Mouse (Mus musculus) forebrain, embryonic 14.5 days (tissue): ENCODE measurements around the gene Fscn2. TPM values are rescaled to one million over a fixed set of nuclear protein-coding genes. Genes with fewer than 3 reads are reported as not detected.

Source experiments
- ATAC-seq: fragments of 200-750 bp; cut with Nextera tagmentation; 2 replicates; pipeline ENCODE4 v1.8.0; 2017; ENCODE audit warnings: mild to moderate bottlenecking, moderate library complexity
- DNase-seq: peaks from one replicate; pipeline ENCODE4 v3.0.0-alpha.2; 2015; ENCODE audit warnings: low spot score
- H3K27ac ChIP-seq: fragments of 300-500 bp; sonication (generic); 2 replicates; pipeline ENCODE4 v1.5.1; 2014; ENCODE audit warnings: low read depth, mild to moderate bottlenecking, control low read depth, low read length, moderate library complexity
- H3K27me3 ChIP-seq: fragments of 300-500 bp; sonication (generic); replicated peaks from 2 replicates; pipeline ENCODE4 v1.6.1; 2014; ENCODE audit warnings: low read length, control low read depth, mixed read lengths; ENCODE audit not compliant: control insufficient read depth, insufficient read depth
- H3K36me3 ChIP-seq: fragments of 300-500 bp; sonication (generic); 2 replicates; pipeline ENCODE4 v1.6.1; 2014; ENCODE audit warnings: low read length, control low read depth; ENCODE audit not compliant: control insufficient read depth, insufficient read depth
- H3K4me1 ChIP-seq: fragments of 300-500 bp; sonication (generic); 2 replicates; pipeline ENCODE4 v1.6.1; 2014; ENCODE audit warnings: antibody characterized with exemption, low read length, control low read depth; ENCODE audit not compliant: control insufficient read depth, insufficient read depth
- H3K4me2 ChIP-seq: fragments of 300-500 bp; sonication (generic); 2 replicates; pipeline ENCODE4 v1.6.1; 2014; ENCODE audit warnings: mild to moderate bottlenecking, control low read depth, low read length
- H3K4me3 ChIP-seq: fragments of 300-500 bp; sonication (generic); 2 replicates; pipeline ENCODE4 v1.5.1; 2014; ENCODE audit warnings: low read depth, low read length, control low read depth
- H3K9ac ChIP-seq: fragments of 300-500 bp; sonication (generic); 2 replicates; pipeline ENCODE4 v1.6.1; 2014; ENCODE audit warnings: mild to moderate bottlenecking, low read length, control low read depth, moderate library complexity
- H3K9me3 ChIP-seq: fragments of 300-500 bp; sonication (generic); replicated peaks from 2 replicates; pipeline ENCODE4 v1.6.1; 2016; ENCODE audit warnings: low read length, control low read depth, mixed read lengths; ENCODE audit not compliant: control insufficient read depth
- WGBS: fragments of 180-500 bp; shearing (Covaris S2); extraction: QIAGEN DNeasy Blood & Tissue Kit; methylation state at CpG from one replicate; pipeline ENCODE4 v1.1.7; 2014; 5-methylcytosine and 5-hydroxymethylcytosine counted together
- polyA plus RNA-seq: library from polyadenylated mRNA; unstranded; fragments of >200 nt; fragmentation: Nextera tagmentation; extraction: Ambion mirVana; gene quantifications from 2 replicates; pipeline ENCODE4 v1.2.1, GENCODE M21; 2014

The Fscn2 gene
- 0.75 and 1.4 TPM in 2 replicates for polyA plus RNA-seq

DNA sequence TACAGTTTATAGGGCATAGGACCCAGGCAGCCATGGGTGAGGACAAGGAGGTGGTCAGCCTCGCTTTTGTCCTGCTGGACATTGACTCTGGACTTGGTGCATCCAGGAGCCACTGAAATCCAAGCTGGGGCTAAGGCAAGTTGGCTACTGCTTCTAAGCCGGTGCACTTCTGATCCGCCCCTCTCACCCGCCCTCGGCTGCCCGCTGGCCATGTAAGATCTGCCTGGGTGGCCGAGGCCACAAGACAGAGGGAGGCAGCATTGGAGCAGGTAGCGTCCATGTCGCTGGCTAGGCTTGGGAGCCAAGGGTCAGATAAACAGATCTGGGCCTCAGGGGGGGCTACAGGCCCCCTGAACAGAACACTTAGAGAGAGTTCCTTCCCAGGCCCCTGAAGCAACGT lies at the start of gene Fscn2:
Gene Fscn2 (plus strand): TSS at position 240 of the 400 bp plus-strand sequence.
- no peaks in the 10 kb centered on the region for H3K9me3 ChIP-seq
- H3K4me2 ChIP-seq, result no peak within 1 kb of the TSS
- ATAC-seq, result no peak
- H3K27me3 ChIP-seq, result no peaks in the 10 kb centered on the region
- H3K4me3 ChIP-seq, result no peak within 1 kb of the TSS
- H3K9ac ChIP-seq, result no peak within 1 kb of the TSS
- DNase-seq, result no peak
- H3K27ac ChIP-seq, result no peak within 1 kb of the TSS
- no peaks in the 10 kb centered on the region for H3K36me3 ChIP-seq
- WGBS, result 68% methylated on average over 10 of the region's 10 CpGs
- H3K4me1 ChIP-seq, result peaks cover 21% of the 10 kb centered on the region

GRCm38 (mm10) chr11:120311561-120311960 lies 49.8 kb upstream of the Fscn2 start:
- Histone ChIP-seq H3K36me3 (no peaks in the 10 kb centered on the region), H3K4me1 (peaks cover 27% of the 10 kb centered on the region), H3K27me3 (no peaks in the 10 kb centered on the region), H3K4me3 (no peak overlapping the region), H3K9me3 (no peaks in the 10 kb centered on the region), H3K9ac (peak overlapping the region; percentile 70), H3K4me2 (peak overlapping the region; percentile 83), H3K27ac (peak overlapping the region; percentile 84)
- DNase-seq (no peak), ATAC-seq (no peak)
- 55% methylated on average over 10 of the region's 10 CpGs for WGBS

GRCm38 (mm10) chr11:120312069-120312468 lies 49.3 kb upstream of the Fscn2 start:
- Histone ChIP-seq H3K36me3 (no peaks in the 10 kb centered on the region), H3K4me2 (no peak overlapping the region), H3K4me1 (peaks cover 28% of the 10 kb centered on the region), H3K27me3 (no peaks in the 10 kb centered on the region), H3K4me3 (no peak overlapping the region), H3K9me3 (no peaks in the 10 kb centered on the region), H3K9ac (no peak overlapping the region), H3K27ac (no peak overlapping the region)
- WGBS, result 81% methylated on average over 6 of the region's 6 CpGs
- DNase-seq (no peak), ATAC-seq (no peak)

GRCm38 (mm10) chr11:120313906-120314685 lies 47.2 kb upstream of the Fscn2 start:
- H3K9me3 ChIP-seq, result no peaks in the 10 kb centered on the region
- H3K9ac ChIP-seq, result no peak overlapping the region
- ATAC-seq (no peak), DNase-seq (no peak)
- no peaks in the 10 kb centered on the region for H3K27me3 ChIP-seq
- 67% methylated on average over 6 of the region's 6 CpGs for WGBS
- no peak overlapping the region for H3K4me2 ChIP-seq
- peaks cover 25% of the 10 kb centered on the region for H3K4me1 ChIP-seq
- H3K4me3 ChIP-seq, result no peak overlapping the region
- H3K27ac ChIP-seq, result no peak overlapping the region
- no peaks in the 10 kb centered on the region for H3K36me3 ChIP-seq

GRCm38 (mm10) chr11:120314721-120315415 lies 46.5 kb upstream of the Fscn2 start:
- Histone ChIP-seq H3K27me3 (no peaks in the 10 kb centered on the region), H3K9ac (peak overlapping the region; percentile 50; the same call in 1 of the 2 replicates), H3K9me3 (no peaks in the 10 kb centered on the region), H3K36me3 (no peaks in the 10 kb centered on the region), H3K4me3 (0 out of 2 replicates have a peak overlapping the region, but pooled peaks have one; percentile 47), H3K4me1 (peaks cover 25% of the 10 kb centered on the region), H3K4me2 (peak overlapping the region; percentile 84), H3K27ac (peak overlapping the region; percentile 88)
- no peak for ATAC-seq
- WGBS, result 45% methylated on average over 16 of the region's 16 CpGs
- DNase-seq, result no peak

- H3K27me3 ChIP-seq, result no peaks in the 10 kb centered on the region
- H3K9ac ChIP-seq, result peak overlapping the region; percentile 50; the same call in 1 of the 2 replicates
- peak overlapping the region; percentile 47 for H3K4me3 ChIP-seq
- H3K4me1 ChIP-seq, result peaks cover 25% of the 10 kb centered on the region
- H3K36me3 ChIP-seq, result no peaks in the 10 kb centered on the region
- ATAC-seq, result no peak
- peak overlapping the region; percentile 84 for H3K4me2 ChIP-seq
- peak; percentile 57 for DNase-seq
- WGBS, result 27% methylated on average over 4 of the region's 4 CpGs
- no peaks in the 10 kb centered on the region for H3K9me3 ChIP-seq
- H3K27ac ChIP-seq, result peak overlapping the region; percentile 88
Observed at GRCm38 (mm10) chr11:120315416-120315761, 45.9 kb upstream of the Fscn2 start.

GRCm38 (mm10) chr11:120315832-120316689 lies 45.3 kb upstream of the Fscn2 start:
- DNase-seq (peak; percentile 98), ATAC-seq (peak; percentile 98)
- Histone ChIP-seq H3K9ac (peak overlapping the region; percentile 87), H3K4me3 (peak overlapping the region; percentile 47), H3K27me3 (no peaks in the 10 kb centered on the region), H3K4me1 (peaks cover 25% of the 10 kb centered on the region), H3K4me2 (peak overlapping the region; percentile 84), H3K9me3 (no peaks in the 10 kb centered on the region), H3K36me3 (no peaks in the 10 kb centered on the region), H3K27ac (peak overlapping the region; percentile 88)
- under 1% methylated on average over 37 of the region's 37 CpGs for WGBS

DNA sequence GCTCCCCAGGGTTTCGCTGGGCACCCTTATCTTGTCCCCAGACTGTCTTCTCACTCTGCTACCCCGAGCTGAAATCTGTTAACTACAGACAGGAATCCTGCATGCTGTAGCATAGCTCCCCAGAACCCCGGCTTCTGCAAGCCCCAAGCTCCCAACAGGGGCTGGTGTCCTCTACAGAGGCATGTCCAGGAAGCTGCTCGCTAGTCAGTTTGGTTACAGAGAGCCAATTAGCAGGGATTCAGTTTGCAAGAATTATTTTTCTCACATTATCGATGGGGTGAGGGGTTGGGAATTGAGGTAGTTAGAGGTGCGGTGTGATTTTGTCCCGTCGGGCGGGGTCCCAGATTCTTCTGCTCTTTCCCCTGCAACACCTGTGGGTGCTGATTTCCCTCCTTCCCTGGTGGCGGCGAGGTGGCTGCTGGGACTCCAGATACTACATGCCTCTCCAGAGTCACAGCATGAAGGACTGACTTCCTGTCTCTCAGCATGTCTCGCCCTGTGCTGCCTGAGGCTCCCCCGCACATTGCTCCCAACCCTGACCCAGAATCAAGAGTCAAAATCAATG lies 44.6 kb upstream of the Fscn2 start:
- ATAC-seq (peak; percentile 19), DNase-seq (no peak)
- Histone ChIP-seq H3K36me3 (no peaks in the 10 kb centered on the region), H3K4me2 (peak overlapping the region; percentile 84), H3K4me1 (peaks cover 19% of the 10 kb centered on the region), H3K9me3 (no peaks in the 10 kb centered on the region), H3K4me3 (peak overlapping the region; percentile 47), H3K27me3 (no peaks in the 10 kb centered on the region), H3K27ac (peak overlapping the region; percentile 88), H3K9ac (peak overlapping the region; percentile 87)
- WGBS, result 20% methylated on average over 13 of the region's 13 CpGs
